Mouse (Mus musculus) CH12.LX (cell line): ENCODE data around the gene Bub3. TPM values are rescaled to one million over a fixed set of nuclear protein-coding genes. Genes with fewer than 3 reads are reported as not detected.

Source experiments
- DNase-seq: peaks from one replicate; pipeline ENCODE4 v3.0.0-alpha.2; 2013; ENCODE audit errors: extremely low read depth
- H3K27ac ChIP-seq: 2 replicates; pipeline ENCODE4 v1.5.1; 2012; ENCODE audit warnings: low read depth, mild to moderate bottlenecking, control low read depth, moderate library complexity; ENCODE audit not compliant: insufficient read depth
- H3K27me3 ChIP-seq: replicated peaks from 2 replicates; pipeline ENCODE3; 2012; ENCODE audit warnings: inconsistent platforms
- H3K36me3 ChIP-seq, 2 experiments: replicated peaks in 1 of 2; 2 replicates each; pipeline versions ENCODE3 to v1.6.1; 2012; ENCODE audit warnings: inconsistent platforms in 1 of 2, low read length in 1 of 2, mild to moderate bottlenecking in 1 of 2, mixed read lengths in 1 of 2, moderate library complexity in 1 of 2; ENCODE audit not compliant: control insufficient read depth in 1 of 2, insufficient read depth in 1 of 2
- H3K4me1 ChIP-seq, 2 experiments: 2 replicates each; pipeline ENCODE4 v1.6.1; 2012; ENCODE audit warnings: inconsistent platforms in 1 of 2, moderate library complexity in 1 of 2; ENCODE audit not compliant: insufficient read depth in 2 of 2, control insufficient read depth in 1 of 2
- H3K4me2 ChIP-seq: 2 replicates; pipeline ENCODE4 v1.6.1; 2012; ENCODE audit warnings: low read depth, mild to moderate bottlenecking, control low read depth; ENCODE audit not compliant: poor library complexity, insufficient read depth, severe bottlenecking
- H3K4me3 ChIP-seq, 3 experiments: fragments of 150-350 bp in 1 of 3; sonication (generic) in 1 of 3; replicated peaks in 1 of 3; 2 replicates each; pipeline versions ENCODE3 to v1.5.1; 2011 to 2012; ENCODE audit warnings: low read depth in 2 of 3, low read length in 2 of 3, mild to moderate bottlenecking in 2 of 3, moderate library complexity in 2 of 3, control low read depth in 1 of 3, improper control_type of control experiment in 1 of 3, inconsistent platforms in 1 of 3, mixed read lengths in 1 of 3; ENCODE audit not compliant: poor library complexity in 1 of 3
- H3K79me2 ChIP-seq: replicated peaks from 2 replicates; pipeline ENCODE4 v1.6.1; 2012; ENCODE audit warnings: mild to moderate bottlenecking, moderate library complexity; ENCODE audit not compliant: control insufficient read depth, poor library complexity, insufficient read depth, severe bottlenecking; ENCODE audit errors: extremely low read depth
- H3K9ac ChIP-seq: 2 replicates; pipeline ENCODE4 v1.6.1; 2012; ENCODE audit warnings: low read depth, mild to moderate bottlenecking, control low read depth, moderate library complexity; ENCODE audit not compliant: insufficient read depth
- H3K9me3 ChIP-seq: replicated peaks from 2 replicates; pipeline ENCODE3; 2012; ENCODE audit warnings: low read length, inconsistent platforms, mixed read lengths
- BHLHE40 ChIP-seq: IDR thresholded peaks from 2 replicates; pipeline ENCODE4 v1.6.1; 2011; ENCODE audit warnings: mild to moderate bottlenecking, low read depth, low read length, improper control_type of control experiment
- CHD1 ChIP-seq: IDR thresholded peaks from 2 replicates; pipeline ENCODE4 v1.6.1; 2012; ENCODE audit warnings: low read depth, low read length, improper control_type of control experiment, inconsistent platforms
- CTCF ChIP-seq, 2 experiments: IDR thresholded peaks in 1 of 2; conservative IDR thresholded peaks in 1 of 2; 2 replicates each; pipeline ENCODE4 v1.5.1; 2011 to 2012; ENCODE audit warnings: low read depth in 2 of 2, low read length in 2 of 2, improper control_type of control experiment in 1 of 2, inconsistent platforms in 1 of 2, mild to moderate bottlenecking in 1 of 2, moderate library complexity in 1 of 2
- ELF1 ChIP-seq: IDR thresholded peaks from 2 replicates; pipeline ENCODE4 v1.6.1; 2014; ENCODE audit warnings: low read depth, mild to moderate bottlenecking, inconsistent platforms, low read length, improper control_type of control experiment
- EP300 ChIP-seq: IDR thresholded peaks from 2 replicates; pipeline ENCODE4 v1.6.1; 2011; ENCODE audit warnings: low read length, improper control_type of control experiment
- HCFC1 ChIP-seq: IDR thresholded peaks from 2 replicates; pipeline ENCODE4 v1.6.1; 2012; ENCODE audit warnings: low read depth, mild to moderate bottlenecking, inconsistent platforms, low read length, improper control_type of control experiment
- JUN ChIP-seq: IDR thresholded peaks from 2 replicates; pipeline ENCODE4 v1.6.1; 2011; ENCODE audit warnings: low read depth, mild to moderate bottlenecking, low read length, improper control_type of control experiment, moderate library complexity; ENCODE audit not compliant: insufficient read depth
- KAT2A ChIP-seq: IDR thresholded peaks from 2 replicates; pipeline ENCODE4 v1.6.1; 2012; ENCODE audit warnings: low read length, improper control_type of control experiment, inconsistent platforms; ENCODE audit not compliant: insufficient replicate concordance
- MAX ChIP-seq: IDR thresholded peaks from 2 replicates; pipeline ENCODE4 v1.6.1; 2011; ENCODE audit warnings: low read length, improper control_type of control experiment
- MXI1 ChIP-seq: IDR thresholded peaks from 2 replicates; pipeline ENCODE4 v1.6.1; 2011; ENCODE audit warnings: mild to moderate bottlenecking, low read depth, low read length, improper control_type of control experiment
- PAX5 ChIP-seq: IDR thresholded peaks from 2 replicates; pipeline ENCODE4 v1.6.1; 2012; ENCODE audit warnings: low read length, inconsistent platforms, mixed read lengths
- POLR2AphosphoS2 ChIP-seq: IDR thresholded peaks from 2 replicates; pipeline ENCODE4 v1.6.1; 2011; ENCODE audit warnings: low read depth, low read length, improper control_type of control experiment
- RAD21 ChIP-seq: IDR thresholded peaks from 2 replicates; pipeline ENCODE4 v1.6.1; 2011; ENCODE audit warnings: low read depth, mild to moderate bottlenecking, low read length, improper control_type of control experiment, moderate library complexity
- SMC3 ChIP-seq: IDR thresholded peaks from 2 replicates; pipeline ENCODE4 v1.6.1; 2011; ENCODE audit warnings: low read depth, low read length, improper control_type of control experiment
- USF1 ChIP-seq: IDR thresholded peaks from 2 replicates; pipeline ENCODE4 v1.6.1; 2014; ENCODE audit warnings: low read depth, mild to moderate bottlenecking, inconsistent platforms, low read length, improper control_type of control experiment
- ZMIZ1 ChIP-seq: IDR thresholded peaks from 2 replicates; pipeline ENCODE4 v1.6.1; 2012; ENCODE audit warnings: low read depth, mild to moderate bottlenecking, inconsistent platforms, low read length, improper control_type of control experiment
- dilution Hi-C: fragments of 300-500 bp; cut with MboI; formaldehyde crosslinking; loops from 2 replicates; pipeline ENCODE4 v1.14.3; 2020; ENCODE audit warnings: low sequenced_read_pairs; ENCODE audit not compliant: extremely low pct_unique_long_range_greater_than_20kb, extremely low pct_ligation_motif_present
- in situ Hi-C: fragments of 300-500 bp; cut with MboI; formaldehyde crosslinking; loops from 3 replicates; pipeline ENCODE4 v1.14.3; 2019; ENCODE audit warnings: low sequenced_read_pairs, low pct_ligation_motif_present, low pct_unique_long_range_greater_than_20kb, mixed read lengths
- polyA plus RNA-seq: library from polyadenylated mRNA; unstranded; fragments of >175 nt; gene quantifications from 2 replicates; pipeline ENCODE4 v1.2.1, GENCODE M21; 2012; ENCODE audit warnings: low read depth; ENCODE audit not compliant: insufficient read length
- total RNA-seq, 2 experiments: library from RNA; depleted of rRNA; stranded (reverse); fragments of 300-350 nt in 1 of 2; fragments of >200 nt in 1 of 2; gene quantifications; 2 replicates each; pipeline ENCODE4 v1.2.3; 2012 to 2014

Gene Bub3
- total and polyA plus RNA-seq, 3 experiments = 159 to 250 (median 161) TPM

DNA sequence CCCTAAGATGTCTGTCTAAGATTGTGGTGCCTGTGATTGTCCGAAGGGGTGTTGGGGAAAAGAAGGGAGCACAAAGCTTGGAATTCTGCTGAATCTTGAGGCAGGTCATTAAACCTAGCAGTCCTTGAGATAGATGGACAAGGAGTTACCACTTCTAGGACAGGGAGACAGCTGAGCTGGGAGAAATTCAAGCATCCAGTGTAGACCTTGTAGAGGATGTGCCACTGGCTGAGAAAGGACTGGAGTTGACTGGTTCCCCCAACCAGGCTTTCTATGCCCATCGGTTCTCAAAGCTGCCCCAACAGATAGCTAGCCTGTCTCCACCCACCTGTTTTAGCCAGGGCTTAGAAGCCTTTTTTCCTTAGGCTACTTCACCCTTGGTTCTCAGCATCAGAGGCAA lies 13.6 kb upstream of the Bub3 start:
- Histone ChIP-seq H3K36me3 (no peaks in the 10 kb centered on the region), H3K4me3 (no peak overlapping the region), H3K4me1 (peaks cover 3 to 5% of the 10 kb centered on the region in 2 experiments; a peak in 1 of 4 replicates), H3K9me3 (peaks cover 30% of the 10 kb centered on the region), H3K4me2 (no peak overlapping the region), H3K79me2 (no peaks in the 10 kb centered on the region), H3K27ac (no peak overlapping the region), H3K9ac (no peak overlapping the region), H3K27me3 (peaks cover 48% of the 10 kb centered on the region)
- dilution Hi-C loops (no loop called here), in situ Hi-C loops (loop anchor here (25.0 kb wide), 1 partner anchor 241 kb away; no protein-coding TSS in a partner anchor)
- TF ChIP-seq KAT2A (no peak), MXI1 (no peak), CTCF (conservative IDR thresholded peaks at IDR 0.05 in 1 of 2, IDR thresholded peaks at IDR 0.05 in 1 of 2; ENCODE audit: low read depth in 2 of 2, low read length in 2 of 2) (no peak), MAX (no peak), EP300 (no peak)
- DNase-seq = no peak

DNA sequence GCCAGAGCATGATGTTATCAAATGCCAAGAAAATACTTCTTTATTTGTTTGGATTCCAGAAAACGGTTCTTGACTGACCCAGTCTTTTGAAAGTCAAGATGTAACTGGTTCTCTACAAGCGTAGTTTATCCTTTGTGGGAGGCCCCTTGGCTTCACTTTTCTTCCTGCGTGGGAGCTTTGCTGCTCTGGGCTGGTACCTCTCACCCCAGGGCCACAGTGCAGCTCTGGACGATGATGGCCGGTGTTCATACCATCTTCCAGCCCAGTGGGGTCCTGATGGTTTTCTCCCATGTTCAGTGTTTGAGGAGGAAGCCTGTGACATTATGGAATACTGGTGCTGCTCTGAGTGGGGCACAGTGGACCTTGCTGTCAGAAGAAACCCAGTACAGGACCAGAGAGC lies 12.5 kb upstream of the Bub3 start:
- dilution Hi-C loops (no loop called here), in situ Hi-C loops (loop anchor here (25.0 kb wide), 1 partner anchor 240 kb away; no protein-coding TSS in a partner anchor)
- no peaks in the 10 kb centered on the region for H3K36me3 ChIP-seq
- peaks cover 6 to 8% of the 10 kb centered on the region in 2 experiments; a peak in 1 of 4 replicates for H3K4me1 ChIP-seq
- H3K4me3 ChIP-seq = no peak overlapping the region
- TF ChIP-seq PAX5 = no peak
- no peak for TF ChIP-seq JUN
- no peak for TF ChIP-seq CHD1
- no peak for TF ChIP-seq ZMIZ1
- no peak for TF ChIP-seq MAX
- TF ChIP-seq USF1 = no peak
- TF ChIP-seq EP300 = no peak
- TF ChIP-seq CTCF (conservative IDR thresholded peaks at IDR 0.05 in 1 of 2, IDR thresholded peaks at IDR 0.05 in 1 of 2; ENCODE audit: low read depth in 2 of 2, low read length in 2 of 2) = no peak
- TF ChIP-seq POLR2AphosphoS2 = no peak
- no peak for TF ChIP-seq HCFC1
- no peak for TF ChIP-seq BHLHE40
- TF ChIP-seq RAD21 = no peak
- TF ChIP-seq SMC3 = no peak
- no peak for TF ChIP-seq ELF1
- H3K9me3 ChIP-seq = peaks cover 20% of the 10 kb centered on the region
- no peaks in the 10 kb centered on the region for H3K79me2 ChIP-seq
- H3K27me3 ChIP-seq = peaks cover 58% of the 10 kb centered on the region
- no peak for DNase-seq
- H3K9ac ChIP-seq = no peak overlapping the region
- no peak overlapping the region for H3K27ac ChIP-seq
- H3K4me2 ChIP-seq = no peak overlapping the region
